Mouse (Mus musculus) regulatory T cell (primary cell): Measurements from ENCODE around the gene Asb4.

Experiments
- in situ Hi-C: fragments of 300-600 bp; cut with MboI, MseI; formaldehyde crosslinking; loops from one replicate; pipeline ENCODE4 v1.15.1; 2025; ENCODE audit warnings: high pct_unique_total_duplicates

Gene Asb4

DNA sequence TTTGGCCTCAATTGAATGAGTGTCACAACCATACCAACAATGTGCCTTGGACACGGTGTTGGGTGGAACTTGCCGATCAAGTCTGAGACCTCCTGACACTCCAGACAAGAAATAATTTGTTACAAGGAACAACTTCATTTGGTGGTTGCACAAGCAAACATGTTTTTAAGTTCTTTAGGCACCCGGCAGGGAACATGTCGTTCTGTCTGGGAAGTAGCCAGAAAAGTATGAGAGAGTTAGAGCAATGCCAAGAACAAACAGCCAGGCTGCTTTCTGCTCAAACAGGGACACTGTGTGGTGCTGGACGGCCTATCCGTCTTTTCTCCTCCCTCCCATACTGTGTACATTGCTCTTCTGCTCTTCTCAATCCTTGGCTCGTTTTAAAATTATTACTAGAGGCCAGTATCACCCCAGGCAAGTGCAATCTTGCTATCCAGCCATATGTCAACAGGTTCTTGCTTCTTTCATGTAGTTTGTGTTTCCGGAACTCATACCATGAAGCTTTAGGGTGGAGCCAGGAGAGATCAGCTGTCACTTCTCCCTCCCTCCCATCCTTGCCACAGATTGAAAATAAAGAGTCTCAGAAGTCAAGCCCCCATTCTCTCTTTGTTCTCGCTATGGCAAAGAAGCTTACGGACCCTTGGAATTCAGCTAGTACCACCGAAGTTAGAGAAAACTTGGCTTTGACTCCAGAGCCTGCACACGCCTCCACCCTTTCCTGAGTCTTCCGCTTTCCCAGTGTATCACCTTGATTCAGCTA lies 60.1 kb downstream of the Asb4 start:
- in situ Hi-C loops, result no loop called here

DNA sequence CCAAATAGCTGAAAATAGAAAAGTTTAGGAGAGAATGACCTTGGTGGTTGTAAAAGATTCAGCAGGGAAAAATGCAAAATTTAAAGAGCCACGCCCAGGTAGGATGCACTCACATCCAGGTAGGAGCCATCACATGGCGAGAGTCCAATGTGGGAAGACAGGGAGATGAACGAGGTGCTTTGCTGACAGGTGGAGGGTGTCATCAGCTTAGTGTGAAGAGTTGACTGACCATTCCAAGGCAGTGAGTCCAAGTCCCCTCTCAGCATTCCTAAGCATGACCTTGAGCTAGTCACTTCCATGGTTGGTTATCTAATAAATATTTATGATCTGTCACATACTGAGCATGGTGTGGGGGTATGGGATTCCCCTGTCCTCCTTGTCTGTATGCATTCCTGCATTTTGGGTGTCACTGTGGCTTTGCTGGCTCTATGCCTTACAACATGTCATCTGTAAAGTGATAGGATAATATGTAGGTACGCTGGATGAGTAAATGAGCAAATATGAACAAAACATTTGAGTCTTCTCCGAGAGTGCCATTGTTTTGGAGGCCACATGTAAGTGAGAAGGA lies 61.2 kb downstream of the Asb4 start:
- in situ Hi-C loops, result no loop called here

DNA sequence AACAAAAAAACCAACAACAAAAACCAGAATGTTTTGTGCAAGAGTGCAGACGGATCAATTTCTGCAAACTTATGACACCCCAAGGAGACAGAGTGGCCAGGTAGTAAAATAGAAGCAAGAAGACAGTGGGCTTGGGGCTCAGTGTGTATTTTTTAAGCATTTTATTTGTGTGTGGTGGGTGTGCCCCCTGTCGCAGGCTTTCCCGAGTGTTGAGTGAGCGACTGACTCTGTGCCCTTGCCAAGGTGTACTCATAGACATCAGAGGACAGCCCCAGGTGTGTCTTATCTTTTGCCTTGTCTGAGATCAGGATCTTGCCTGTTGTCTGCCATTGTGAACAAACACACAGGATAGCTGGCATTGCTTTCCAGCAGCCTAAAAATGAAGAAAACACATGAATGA lies 63.8 kb downstream of the Asb4 start:
- in situ Hi-C loops, result no loop called here

DNA sequence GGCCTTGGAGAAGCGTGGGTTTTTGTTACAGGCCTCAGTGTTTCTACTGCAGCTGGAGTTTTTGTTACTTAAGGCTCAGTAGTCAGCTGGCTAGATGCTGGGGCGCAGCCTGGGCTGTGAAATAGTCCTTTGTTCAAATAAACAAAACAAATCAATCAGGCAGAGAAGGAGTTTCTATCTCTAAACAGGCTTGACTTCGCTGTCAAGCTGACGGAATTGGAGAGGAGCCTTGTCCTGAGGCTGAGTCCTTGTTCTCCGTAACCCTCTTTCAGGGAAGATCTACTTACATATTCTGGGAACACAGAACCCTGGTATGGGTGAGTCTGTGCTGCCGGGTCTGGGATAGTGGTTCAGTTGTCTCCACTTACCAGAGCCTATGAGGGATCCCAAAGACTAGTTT lies 64.4 kb downstream of the Asb4 start:
- in situ Hi-C loops, result no loop called here

DNA sequence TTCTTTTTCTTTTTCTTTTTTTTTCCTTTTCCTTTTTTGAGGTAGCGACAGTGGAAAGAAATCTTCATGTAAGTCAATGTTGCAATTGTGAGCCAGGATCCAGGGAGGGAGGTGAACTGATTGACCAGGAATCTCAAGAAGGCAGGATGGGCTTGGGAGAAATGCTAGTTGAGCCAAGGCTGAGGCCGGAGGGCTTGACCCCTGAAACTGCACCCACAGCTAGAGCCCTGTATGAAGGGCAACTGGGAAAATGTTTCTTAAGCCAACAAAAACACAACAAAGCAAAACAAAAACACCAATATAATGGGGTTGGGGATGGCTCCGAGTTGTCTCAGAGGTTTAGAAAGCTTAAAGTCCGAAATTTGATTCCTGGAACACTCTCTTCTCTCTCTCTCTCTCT lies 65.2 kb downstream of the Asb4 start:
- in situ Hi-C loops, result no loop called here

DNA sequence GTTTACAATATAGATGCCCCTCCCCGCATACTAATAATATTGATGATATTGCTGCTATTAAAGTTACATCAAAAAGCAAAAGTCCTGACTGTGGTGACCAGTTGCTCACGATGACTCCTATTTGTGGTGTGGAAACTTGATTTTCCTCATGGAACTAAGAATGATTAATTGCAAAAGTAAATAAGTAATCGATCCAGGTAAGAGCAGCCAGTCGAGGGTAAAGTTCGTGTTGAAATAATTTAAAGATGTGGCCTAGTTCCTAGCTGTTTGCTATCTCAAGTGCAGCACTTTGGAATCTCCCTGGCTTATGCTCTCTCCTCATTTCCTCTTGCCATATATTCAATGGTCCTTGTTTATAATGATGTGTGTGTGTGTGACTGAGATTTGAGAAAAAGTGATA lies 66.7 kb downstream of the Asb4 start:
- in situ Hi-C loops, result no loop called here

DNA sequence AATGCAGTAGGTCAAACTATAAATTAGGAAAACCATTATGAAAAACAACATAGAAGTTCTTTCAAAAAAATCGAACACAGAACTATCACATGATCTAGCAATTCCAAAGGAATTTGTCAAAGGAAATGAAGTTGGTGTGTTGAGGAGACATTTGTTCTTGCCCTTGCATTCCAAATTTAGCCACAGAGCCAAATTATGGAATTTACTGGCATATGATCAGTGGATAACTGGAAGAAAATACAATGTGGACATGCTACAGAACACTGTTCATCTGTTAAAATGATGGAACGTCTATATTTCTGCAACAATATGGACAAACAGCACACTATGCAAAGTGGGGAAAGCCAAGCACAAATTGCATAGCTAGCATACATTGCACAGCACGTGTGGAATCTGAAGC lies 72.7 kb downstream of the Asb4 start:
- in situ Hi-C loops, result no loop called here

DNA sequence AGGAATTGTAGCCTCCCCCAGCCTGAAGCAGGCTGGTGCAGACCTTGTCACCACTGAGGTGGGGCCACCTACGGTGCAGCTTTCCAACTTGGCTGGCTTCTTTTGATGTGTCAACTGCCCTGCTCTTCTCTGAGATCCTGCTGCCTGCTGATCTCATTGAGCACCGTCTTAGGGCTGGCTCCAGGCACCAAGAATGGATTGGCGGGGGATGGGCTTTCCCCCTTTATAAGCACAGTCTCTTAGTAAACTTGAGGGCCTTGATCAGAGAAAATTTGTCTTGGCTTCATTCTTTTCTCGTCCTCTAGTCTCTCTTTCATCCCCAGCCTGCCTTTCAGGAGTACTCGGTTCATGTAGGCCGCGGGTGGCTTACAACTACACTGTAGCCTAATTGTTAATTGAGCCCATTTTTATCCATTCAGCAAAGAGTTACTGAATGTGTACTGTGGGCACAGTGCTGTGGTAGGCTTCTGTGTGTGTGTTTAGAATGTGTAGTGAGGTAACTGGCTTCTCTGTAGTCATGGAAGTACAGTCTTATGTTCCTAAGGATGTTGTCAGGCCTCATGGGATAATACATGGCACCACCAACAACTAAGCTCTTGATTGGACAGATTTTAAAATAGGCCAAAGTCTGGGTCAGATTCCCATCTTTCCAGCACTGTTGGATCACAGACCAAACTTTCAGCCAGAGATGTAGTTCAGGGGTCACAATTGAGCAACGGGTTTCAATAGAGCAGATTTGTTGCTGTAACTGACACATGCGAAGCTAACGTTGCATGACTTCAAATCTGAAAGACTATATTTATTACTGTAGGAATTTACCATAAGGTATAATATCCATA lies 87.5 kb downstream of the Asb4 start:
- in situ Hi-C loops, result no loop called here

DNA sequence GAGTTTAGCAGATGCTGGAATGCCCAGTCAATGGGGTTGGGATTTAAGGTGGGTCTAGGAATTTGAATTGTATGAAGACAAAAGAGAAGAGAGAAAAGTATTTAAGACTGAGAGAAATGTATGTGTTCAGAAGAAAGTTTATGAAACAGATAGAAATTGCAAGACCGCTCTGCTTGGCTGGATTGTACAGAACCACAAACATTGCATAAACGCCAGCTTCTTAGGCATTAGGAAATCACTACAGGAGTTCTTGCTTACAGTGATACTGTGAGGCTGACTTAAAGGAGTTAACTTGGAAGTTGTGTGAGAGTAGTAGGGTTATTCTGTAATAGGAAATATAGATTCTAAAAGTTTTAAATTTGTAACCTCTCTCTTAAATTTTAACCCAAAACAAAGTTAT lies 89.5 kb downstream of the Asb4 start:
- in situ Hi-C loops, result no loop called here

DNA sequence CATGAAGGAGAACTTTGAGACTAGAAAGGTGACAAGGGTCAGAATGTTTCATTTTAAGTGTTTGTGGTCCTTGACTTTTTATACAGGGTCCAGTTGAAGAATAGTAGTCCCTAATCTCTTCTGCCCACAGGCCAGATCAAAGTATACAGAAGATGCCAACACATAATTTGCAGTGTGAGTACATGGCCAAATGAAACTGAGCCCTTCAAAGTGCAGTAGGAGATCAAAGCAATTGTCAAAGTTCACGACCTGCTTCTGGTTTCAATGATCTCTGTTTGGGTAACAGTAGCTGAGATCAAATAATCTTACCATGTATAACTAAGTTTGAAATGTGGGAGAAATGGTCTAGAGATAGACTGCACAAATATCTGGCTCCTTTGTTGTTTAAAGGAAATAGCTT lies 90.8 kb downstream of the Asb4 start:
- in situ Hi-C loops, result no loop called here

DNA sequence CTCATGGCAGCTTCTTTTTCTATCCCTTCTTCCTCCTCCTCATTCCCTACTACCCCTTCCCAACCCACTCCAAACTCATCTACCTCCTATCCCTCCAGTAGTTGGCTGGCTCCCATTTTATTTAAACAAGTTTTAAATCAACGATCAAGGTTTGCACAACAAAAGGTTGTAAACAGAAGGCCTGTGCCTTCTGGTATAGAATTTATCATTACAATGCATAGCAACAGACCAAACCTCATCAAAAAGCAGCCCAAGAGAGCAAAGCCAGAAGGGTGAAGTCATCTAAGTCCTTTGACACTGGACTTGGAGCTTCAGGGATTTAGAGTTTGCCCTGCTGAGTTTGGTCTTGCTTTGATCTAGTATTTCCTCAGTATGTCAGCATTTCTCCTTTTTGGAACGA lies 97.9 kb downstream of the Asb4 start:
- in situ Hi-C loops, result no loop called here

DNA sequence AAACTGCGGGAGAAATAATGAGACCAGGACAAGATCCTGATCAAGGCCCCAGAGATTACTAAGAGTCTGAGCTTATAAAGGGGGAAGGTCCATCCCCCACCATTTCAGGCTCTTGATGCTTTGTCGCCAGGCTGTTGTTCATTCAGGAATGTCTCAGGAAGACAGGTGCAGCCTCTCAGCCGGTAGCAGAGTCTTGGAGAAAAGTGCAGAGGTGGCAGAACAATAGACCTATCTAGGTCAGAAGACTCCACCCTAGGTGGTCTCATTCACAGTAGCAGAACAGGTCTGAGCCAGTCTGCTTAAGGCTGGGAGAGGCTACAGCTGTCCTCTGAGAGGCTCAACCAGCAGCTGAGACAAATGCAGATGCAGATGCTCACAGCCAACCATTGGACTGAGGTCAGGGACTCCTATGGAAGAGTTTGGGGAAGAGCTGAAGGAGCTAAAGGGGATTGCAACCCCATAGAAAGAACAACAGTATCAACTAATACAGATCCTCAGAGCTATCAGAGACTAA lies 99.1 kb downstream of the Asb4 start:
- in situ Hi-C loops, result no loop called here
